Mouse (Mus musculus): ENCODE measurements around the gene Tcp11l2.

The Tcp11l2 gene

DNA sequence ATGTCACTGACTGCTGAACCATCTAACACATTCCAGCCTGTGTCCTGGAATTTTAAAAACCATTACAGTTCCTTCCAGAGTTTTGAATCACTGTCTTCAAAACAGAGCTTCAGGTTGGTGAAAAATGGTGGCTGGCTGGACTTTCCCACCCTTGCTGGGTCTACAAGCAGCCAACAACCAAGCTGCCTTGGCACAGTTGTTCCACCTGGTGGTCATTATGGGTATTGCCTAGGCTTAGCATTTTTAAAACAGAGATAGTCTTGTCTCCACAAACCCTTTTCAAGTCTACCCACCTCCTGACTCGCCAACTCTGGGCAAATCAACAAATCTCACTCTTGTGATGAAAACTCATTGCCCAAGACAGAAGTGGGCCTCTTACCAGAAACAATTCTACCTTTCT, 17.9 kb upstream of the Tcp11l2 start:
- DNase-seq = no peak

DNA sequence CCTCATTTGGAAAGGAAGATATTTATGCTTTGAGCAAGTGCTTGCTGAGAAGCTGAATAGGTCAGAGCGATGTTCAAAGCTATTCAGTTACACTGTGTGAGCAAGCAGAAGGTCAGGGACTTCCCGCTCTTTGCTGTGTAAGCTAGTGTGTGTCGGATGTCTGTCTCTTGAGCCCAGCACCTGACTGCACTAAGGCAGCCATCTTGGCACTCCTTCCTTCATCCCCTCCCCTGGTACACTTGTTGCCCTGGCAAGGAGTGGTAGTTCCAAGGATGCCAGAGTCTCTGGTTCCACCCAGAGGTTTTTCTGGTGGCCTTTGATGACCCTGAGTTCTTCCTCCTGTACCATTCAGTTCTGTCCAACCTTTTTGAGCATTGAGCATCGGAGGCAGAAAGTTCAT, 16.4 kb upstream of the Tcp11l2 start:
- no peak for DNase-seq

DNA sequence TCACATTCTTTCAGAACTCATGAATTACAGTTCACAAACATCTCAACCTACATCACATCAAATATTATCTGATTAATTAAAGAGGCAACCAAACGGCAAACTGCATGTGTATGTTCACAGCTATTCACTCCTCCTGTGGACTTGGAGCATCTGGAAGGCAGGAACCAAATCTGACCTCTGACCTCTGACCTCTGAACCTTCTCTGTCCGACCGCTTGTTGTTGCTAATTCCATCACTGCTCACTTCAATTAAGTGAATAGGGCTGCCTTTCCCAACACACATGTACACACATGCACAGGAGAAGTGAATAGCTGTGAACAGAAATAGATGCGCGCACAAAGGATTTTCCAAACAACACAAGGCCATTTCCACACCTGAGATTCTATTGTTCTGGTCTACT, 14.3 kb upstream of the Tcp11l2 start:
- DNase-seq = no peak

DNA sequence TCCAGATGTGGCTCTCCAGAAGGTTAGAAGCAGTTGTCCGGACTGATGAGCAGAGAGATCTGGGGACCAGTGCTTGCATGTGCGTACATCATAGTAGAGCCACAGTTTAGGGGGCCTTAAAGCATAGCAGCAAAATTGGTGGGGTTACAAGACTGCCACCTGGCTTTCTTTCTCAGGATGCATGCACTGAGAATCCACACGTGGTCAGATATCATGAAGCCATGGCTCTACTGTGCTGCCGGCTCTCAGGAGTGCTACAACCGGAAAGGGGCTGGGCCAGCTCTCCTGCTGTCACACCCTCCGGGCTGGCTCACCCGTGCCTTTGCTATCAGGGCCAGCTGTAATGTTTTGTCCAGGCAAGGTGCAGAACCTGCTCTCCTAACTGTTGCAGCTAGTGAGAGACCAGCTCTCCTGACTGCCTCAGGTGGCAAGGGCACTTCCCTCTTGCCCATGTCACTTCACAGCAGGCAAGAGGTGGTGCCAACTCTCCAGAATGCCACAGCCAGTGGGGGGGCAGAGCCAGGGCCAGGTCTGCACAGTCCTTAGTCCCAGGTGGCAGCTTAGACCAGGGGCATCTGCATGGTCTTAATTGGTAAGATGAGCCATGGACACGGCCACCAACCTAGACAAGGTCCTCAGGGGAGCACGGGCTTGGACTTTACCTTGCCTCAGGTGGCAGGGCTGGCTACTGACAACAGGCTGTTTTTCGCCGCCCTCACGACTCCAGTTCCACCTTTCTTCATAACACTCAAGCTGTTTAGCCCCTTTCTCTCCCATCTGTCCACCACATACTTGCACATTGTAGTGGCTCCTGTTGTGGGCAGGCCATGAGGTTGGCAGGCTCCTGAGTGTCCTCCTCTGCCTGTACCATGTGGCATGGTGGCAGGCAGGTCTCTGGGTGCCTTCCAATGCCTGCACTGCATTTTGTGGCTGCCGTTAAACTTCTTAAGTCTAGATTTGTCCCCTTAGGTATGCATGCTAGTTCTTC, 13.6 kb upstream of the Tcp11l2 start:
- DNase-seq = peak; percentile 92

DNA sequence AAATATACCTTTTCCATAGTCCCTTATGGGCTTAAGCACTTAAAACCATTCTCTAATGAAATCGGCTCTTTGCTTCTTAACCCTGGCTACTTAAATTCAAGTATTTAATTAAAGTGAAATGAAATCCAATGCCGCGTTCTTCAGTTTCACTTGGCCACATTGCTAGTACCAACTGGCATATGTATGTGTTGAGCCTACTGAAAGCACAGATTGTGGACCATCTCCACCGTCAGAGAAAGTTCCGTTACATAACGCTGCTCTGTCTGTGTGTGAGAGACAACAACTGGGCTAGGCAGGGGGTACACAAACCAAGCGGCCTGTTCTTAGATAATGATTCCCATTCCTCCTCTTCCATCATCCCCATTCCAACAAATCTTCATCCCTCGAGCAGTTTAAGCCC, 12.0 kb upstream of the Tcp11l2 start:
- DNase-seq = no peak

DNA sequence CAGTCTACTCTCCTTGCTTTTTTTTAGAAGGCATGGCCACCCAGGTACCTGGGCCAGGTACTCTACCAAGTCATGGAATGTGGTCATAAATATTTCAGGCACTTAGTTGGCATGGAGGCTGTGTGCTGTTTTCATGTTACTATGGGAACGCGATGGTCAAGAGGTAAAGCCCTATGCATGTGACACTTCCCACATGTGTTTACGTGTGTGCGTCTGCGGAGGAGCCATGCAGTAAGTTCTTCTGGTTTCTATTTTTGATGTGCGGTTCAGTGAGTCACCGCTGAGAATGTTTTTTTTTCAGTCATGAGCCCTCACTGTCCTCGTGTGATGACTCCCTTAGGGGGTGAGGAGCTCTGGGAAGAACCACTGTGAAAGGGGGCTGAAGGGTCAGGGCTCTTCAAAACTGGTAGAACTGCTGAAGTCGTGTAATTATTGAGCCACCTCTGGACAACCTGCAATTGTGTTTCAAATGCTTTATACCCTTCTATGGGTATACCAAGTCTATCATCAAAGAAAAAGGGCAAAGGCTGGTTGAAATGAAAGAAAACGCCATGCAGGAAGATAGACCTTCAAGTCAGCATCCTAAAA, 5.3 kb upstream of the Tcp11l2 start:
- peak; percentile 74 for DNase-seq

DNA sequence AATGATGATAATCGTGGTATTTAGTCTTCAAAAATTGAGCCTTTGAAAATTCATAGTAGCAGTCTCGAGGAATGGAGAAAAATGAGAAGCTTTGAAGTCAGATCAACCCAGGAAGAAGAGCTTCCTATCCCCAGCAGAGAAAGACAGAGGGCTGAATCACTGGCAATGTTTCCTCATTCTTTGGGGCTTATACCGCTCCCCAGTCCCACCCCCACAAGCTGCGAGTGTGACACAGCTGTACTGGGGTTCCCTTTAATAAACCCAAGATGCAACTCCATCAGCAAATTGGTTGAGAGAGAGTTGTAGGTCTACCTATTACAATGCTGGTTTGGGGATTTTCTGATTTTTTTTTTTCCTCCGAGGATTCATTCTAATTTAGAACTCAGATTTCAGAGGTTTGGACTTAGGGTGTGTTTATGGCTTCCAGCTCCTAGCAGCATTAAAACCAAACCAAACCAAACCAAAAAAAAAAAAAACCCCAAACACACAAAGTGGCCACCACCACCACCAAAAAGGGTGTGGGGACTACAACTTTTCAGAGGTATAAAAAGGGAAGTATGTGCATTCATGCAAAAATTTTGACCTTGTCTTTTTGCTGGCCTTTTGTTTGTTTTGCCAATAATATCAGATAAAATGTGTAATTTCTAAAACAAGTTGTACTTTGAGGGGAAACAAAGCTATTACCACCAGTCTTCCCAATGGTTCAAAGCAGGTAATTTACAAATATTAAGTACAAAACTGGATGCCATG, 2.6 kb upstream of the Tcp11l2 start:
- no peak for DNase-seq

DNA sequence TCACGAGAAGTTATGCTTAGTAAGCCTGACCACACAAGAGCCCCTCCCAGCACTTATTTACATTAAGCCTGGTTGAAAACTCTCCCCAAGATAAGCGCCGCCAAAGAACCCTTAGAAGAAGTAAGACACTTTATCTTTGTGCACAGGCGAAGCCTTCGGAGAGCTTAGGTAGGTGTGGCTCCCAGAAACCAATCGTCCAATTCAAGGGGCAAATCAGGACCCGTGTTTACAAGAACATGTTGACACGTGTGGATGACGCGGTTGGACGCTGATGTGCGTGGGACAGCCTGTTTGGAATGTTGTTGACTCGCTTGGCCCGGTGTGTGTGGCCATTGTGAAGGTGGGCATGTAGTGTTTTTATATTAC, 414 bp upstream of the Tcp11l2 start:
- no peak for DNase-seq

DNA sequence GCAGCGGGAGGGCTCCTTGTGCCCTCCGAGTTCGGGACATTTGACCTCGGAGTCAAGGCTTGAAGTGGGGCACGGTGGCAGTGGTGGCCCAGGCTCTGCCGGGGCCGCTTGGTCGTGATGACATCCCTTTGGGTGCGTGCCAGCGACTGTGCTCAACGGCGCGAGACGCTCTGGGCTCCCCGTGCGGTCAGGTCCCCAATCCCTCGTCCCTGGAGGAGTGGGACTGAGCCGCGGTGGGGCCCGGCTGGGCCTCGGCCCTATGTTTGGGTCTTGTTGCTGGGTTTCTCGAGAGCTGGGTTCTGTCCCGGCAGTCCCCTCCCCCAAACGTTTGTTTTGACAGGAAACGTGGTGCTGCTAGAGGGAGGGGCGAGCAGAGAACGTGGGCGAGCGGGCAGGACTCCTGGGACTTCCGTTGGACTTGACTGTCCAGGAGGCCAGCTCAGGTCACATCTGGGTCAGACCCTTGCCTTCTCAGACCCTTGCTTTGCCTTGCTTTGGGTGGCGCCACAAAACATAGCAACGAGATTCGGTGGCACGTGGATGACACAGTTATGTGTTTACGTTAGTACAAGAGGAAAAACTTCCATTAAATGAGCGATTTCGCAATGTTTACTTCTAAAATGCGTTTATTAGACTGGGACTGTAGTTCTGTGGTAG, 773 bp downstream of the Tcp11l2 start:
- peak; percentile 99 for DNase-seq

DNA sequence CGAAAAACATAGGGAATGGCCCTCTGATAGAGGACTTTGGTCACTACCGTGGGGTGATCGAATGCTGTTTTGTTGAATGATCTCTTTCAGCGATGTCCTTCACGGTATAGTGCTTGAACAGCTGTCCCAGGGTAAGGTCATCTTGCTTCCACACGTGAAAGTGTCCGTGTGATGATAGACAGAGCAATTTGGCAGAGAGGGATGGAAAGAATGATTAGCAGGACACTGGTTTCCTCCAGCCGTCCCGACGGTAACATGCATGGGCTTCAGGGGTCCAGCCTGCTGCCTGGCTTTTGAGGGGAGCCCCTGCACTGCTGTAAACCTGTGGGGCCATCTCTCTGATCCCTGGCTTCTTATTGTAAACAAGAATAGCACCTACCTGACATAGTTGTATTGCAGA, 2.3 kb downstream of the Tcp11l2 start:
- peak; percentile 94 for DNase-seq

DNA sequence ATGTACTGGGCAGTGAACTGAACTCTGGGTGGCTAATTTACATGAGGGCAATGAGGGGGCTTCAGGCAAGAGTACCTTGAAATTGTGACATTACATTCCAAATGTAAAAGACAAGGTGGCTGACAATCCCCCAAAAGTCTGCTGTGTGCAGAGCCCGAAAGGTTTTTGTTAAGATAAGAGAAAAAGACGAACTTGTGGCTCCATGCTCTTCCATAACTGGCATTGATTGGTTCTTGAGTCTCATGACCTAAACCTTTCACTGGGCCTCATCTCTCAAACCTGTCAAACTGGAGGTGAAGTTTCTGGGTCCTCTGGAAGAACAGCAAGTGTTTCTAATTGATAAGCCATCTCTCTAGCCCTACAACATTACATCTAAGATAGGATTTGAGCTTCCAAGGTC, 3.1 kb downstream of the Tcp11l2 start:
- DNase-seq = no peak

DNA sequence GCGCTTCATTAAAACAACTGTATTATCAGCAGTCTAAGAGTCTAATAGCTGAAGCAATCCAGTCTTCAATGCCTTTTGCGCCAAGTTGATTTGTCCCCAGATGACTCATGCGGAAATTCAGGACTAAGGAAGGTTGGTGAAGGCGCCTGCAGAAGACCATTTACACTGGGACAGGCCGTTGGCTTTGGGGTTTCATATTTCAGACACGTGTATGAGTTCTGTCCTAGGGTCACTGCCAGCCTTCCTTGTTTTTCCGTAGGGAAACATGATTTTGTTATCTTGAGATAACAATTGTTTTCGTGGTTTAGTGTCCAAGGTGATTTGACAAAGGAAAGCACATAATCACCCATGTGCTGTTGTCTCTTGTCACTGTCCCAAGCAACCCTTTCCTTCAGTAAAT, 4.8 kb downstream of the Tcp11l2 start:
- DNase-seq = peak; percentile 96

DNA sequence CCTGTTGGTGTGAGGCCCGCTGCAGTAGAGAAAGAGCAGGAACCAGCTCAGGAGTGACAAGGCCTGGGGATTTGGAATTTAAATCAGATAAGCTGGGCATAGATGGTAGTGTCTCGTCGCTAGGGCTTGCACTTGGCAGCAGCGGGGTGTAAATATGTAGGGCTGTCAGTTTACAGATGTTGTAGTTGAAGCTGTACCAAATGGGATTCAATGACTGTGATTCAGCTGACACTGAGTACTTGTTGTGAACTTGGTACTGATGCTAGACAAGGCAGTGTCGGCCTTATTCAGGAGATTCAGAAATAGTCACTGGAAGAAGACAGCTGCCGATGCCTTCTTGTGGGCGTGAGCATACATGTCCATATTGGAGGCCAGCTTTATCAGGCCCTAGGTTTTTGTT, 5.8 kb downstream of the Tcp11l2 start:
- peak; percentile 91 for DNase-seq

DNA sequence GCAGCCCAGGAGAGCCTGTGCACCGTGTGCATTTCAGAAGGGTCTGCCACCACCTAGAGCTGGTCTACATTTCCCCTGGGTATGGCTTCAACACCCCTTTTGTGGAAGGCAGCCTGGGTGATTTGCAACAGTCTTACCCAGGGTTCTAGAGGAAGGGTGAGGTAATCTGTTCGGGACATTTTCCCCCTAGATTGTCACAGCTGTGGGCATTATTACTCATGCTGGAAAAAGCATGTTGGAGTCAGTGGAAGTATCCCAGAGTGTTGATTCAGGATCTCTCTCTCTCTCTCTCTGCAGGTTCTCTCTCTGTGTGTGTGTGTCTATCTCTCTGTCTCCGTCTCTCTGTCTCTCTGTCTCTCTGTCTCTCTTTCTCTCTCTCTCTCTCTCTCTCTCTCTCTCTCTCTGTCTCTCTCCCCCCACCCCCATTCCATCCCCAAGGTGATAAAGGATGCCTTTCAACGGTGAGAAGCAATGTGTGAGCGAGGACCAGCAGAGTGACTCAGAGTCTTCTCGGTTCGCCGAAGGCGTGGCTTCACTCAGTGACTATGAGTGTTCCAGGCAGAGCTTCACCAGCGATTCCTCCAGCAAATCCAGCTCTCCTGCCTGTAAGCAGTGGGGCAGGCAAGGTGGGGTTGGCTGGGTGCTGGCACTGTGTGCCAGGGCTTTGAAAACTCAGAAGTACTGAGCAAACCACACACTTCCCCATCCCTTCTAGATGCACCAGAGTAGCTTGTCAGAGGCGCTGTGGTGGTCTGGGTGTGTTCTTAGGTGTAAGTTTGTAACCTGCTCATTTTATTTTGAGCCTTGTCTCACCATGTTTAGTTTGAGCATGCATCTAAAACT, 8.2 kb downstream of the Tcp11l2 start:
- no peak for DNase-seq

DNA sequence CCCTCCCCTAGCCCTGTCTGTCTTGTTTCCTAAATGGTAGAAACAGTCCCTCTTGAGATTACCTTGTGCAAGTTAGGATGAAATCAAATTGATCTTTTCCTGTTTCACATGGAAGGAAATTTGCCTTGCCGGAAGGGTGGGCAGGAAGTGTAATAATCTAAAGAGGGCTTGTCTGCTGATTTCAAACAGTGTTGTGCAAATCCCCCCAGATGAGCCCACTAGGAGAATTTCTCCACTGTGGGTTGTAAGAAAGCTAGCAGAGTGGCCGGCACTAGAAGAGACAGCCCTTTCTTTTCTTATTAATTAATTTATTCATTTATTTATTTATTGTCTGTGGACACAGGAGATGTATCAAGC, 8.8 kb downstream of the Tcp11l2 start:
- DNase-seq = no peak

DNA sequence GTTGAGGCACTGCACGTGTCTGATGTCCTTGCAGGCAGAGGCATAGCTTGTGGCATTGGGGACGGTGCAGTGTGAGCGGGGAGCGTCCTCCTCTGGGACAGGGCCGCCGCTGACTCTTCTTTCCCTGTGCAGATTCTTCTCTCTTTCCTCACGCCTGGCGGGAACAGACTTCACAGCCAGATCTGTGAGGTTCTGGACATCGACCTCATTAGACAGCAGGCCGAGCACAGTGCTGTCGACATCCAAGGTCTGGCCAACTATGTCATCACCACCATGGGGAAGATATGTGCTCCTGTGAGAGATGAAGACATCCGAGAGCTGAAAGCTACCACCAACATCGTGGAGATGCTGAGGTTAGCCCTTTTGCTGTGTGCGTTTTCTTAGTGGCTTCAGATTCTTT, 14.5 kb downstream of the Tcp11l2 start:
- DNase-seq = peak; percentile 93

DNA sequence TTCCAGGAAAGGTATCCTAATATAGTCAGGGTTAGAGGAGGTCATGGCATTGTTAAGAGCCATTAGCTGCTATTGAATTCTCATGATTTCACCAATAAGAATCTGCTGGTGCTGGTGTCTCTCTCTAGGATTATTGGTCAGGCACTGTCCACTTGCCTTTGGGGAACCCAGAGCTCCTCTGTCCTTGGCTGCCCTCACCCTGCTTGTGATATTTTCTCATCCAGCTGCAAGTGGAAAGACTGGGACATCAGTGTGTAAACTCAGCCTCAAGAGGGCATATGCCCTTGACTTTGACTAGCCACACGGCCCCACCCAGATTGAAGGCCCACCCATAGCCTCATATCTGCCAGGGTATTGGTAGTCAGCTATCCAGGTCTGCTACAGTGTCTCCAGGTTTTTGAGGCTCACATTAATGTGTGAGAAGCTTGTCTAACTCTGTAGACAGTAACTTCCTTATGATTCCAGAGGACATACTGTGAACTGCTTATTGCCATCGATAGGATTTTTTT, 15.3 kb downstream of the Tcp11l2 start:
- DNase-seq = peak; percentile 92

DNA sequence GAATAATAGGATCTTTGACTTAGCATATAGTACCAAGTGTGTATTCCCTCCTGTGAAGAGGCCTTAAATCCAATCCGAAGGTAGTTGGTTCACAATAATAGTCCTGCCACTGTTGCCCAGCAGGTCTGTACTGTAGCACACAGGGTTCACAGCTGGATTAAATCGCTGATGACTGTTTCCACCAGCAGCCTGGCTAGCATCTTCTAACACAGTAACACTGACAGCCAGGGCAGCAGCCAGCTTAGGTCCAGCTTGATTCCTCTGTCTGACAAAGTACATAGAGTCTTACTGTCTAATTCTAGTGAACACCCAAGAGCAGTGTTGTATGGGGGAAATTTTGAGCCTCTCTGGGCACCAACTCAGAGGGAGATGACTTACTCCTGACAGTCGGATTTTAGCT, 16.3 kb downstream of the Tcp11l2 start:
- peak; percentile 59 for DNase-seq

DNA sequence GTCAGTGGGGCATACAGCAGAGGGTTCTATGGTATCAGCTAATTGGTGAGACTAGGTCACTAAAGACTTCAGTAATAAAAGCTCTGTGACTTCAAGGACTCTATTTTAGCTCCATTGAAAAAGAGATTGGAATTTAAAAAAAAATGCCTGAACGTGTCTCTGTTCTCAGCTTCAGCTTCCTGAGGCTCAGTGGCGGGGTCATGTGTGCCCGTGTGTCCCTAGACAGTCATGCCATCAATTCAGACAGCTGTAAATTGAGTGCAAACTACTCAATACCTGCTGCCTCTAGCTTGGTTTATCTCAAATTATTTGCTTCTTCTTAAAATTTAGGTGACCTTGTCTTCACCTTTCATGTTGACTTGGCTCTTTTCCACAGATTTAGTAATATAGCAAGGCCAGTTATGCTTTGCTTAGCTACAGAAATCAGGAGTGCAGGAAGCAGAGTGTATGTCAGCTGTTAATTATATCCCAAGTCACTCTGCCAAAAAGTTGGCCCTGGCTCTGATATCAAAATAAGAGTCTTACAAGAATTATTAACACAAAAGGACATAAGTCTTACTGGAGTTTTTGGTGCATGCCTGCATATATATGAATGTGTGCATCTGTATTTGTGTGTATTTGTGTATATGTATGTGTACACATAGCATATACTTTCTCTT, 20.8 kb downstream of the Tcp11l2 start:
- peak; percentile 93 for DNase-seq

DNA sequence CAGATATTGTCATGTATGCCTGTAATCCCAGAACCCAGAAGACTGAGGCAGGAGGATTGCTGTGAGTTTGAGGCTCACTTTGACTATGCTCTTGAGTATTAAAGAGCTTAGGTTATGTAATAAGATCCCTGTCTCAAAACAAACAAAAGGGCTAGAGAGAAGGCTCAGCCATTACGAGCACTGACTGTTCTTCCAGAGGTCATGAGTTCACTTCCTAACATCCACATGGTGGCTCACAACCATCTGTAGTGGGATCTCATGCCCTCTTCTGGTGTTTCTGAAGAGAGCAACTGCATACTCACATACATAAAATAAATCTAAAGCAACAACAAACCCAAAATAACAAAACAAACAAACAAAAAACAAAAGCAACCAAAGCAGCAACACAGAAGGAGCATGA, 21.7 kb downstream of the Tcp11l2 start:
- peak; percentile 91 for DNase-seq

DNA sequence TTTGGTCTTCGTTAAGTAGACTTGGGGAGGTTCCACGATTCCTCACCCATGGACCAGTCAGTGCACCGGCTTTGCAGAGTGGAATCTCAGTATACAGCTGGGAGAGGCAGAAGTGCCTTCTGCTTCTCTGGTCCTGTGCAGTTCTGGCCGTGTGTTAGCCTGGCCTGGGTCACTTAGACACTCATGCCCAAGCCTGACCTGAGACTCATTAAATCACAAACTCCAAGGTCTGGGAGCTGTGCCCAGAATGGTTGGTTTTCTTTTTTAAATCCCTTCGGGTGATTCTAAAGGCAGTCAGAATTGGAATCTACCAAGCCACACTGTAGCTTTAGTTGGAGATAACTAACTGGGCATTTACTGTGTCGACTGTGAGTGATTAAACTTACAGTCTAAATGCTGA, 23.7 kb downstream of the Tcp11l2 start:
- DNase-seq = peak; percentile 82

DNA sequence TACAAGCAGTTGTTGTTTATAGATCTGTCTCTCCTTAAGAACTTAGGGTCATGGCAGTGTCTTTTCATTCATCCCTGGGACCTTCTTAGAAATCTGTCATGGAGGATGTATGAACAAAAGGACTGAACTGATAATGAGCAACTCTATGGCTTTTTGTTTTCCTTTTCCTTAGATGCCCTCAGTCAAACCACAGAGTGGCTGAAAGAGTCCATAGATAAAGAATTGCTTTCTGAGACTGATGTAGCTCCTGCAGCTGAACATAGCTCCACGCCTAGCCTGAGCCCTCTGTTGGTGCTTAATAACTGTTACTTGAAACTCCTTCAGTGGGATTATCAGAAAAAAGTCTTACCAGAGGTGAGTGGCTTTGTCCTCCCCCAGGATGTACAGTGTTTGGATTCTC, 27.9 kb downstream of the Tcp11l2 start:
- peak; percentile 63 for DNase-seq
